Mouse (Mus musculus): Measurements from ENCODE around the gene Vps45.
"Not testable (repeated sequence)": the region's sequence is repeated elsewhere in the genome, so short reads cannot be mapped to it uniquely, and the experiment has no call there.

Gene Vps45

DNA sequence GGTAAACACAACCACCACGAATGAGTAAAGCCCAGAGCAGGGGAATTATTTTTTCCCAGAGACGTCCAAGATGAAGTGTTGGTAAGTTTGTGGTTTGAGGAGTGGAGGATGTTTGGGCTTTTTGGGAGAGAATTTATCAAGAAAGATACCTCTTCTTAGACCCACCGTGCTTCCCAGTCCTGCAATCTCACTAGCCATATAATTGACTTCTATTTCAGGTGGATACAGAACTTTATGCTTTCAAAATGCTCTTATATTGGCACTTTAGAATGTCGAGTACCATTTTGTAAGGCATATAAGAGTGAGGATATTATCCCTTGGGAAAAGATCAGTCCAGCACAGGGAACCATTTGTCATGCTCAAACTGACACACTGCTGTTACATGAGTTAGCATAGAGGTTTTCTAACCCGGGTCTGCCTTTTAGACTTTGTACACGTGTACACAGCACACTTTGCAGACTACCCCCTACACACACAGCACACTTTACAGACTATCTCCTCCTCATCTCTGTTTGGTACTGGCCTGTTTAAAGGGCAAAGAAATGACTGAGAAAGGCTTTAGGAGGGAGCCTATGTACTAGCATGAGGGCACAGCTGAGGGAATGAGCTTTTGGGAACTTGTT, 61.7 kb downstream of the Vps45 start:
- no peak for DNase-seq (ENCODE audit: low spot score)

DNA sequence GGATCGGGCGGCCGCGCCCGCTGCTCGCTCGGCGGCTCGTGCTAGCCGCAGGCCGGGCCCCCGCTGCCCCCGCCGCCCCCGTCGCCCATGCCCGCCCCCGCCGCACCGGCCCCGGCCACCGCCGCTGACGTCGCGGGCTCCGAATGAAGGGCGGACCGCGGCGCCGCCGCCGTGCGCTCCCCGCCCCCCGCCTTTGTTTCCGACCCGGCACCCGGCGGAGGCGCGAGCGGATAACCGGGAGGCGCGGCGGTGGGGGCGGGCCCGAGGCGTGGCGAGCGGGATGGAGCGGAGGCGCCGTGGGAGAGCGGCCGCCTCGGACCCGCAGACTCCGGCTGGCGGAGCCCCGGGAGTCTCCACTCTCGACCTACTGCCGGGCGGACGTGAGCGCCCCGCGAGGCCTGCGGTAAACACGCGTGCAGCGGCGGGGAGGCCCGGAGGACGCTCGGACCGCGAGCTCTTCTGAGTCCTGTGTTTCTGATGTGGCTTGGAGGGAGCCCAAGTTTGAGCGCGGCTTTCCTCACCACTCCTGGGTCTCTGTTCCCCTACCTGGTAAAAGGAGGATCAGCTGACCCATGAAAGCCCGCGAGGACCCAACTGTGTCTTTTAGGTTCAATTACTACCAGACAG, 62.4 kb downstream of the Vps45 start, which contains the start of gene Plekho1:
TSS of gene Plekho1 (minus strand) at position 200 of the 627 bp plus-strand sequence.
- peak; percentile 35 for DNase-seq (ENCODE audit: low spot score)

GRCm38 (mm10) chr3:95994975-95995801, 63.1 kb downstream of the Vps45 start:
- DNase-seq (ENCODE audit: low spot score): peak; percentile 19

- DNase-seq (ENCODE audit: low spot score): no peak
Measured at GRCm38 (mm10) chr3:95994381-95994846, 63.9 kb downstream of the Vps45 start.

GRCm38 (mm10) chr3:95993881-95994280, 64.4 kb downstream of the Vps45 start:
- DNase-seq (ENCODE audit: low spot score): no peak

DNA sequence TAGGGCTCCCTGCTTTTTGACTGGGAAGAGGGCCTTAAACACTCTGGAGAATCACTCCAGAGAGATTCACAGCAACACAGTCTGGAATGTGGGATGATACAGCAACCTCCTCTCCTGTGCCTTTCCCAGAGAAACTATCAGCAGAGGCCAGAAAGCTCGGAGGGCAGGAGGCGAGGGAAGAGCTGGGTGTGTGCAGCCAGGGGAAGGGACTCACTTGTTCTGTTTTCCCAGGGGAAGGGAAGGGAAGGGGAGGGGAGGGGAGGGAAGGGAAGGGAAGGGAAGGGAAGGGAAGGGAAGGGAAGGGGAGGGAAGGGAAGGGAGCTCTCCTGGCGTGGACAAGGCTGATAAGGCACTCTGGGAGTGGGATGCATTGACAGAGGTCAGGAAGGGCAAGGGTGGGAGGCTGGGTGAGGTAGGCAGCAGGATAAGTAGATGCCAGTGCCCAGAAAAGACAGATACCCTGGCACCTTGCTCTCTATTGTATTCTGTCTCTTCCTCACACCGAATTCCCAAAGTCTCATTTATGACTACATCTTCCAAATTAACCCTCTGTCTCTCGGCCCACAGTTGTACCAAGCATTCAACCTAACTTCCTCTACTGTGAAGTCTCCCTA, 65.2 kb downstream of the Vps45 start:
- DNase-seq (ENCODE audit: low spot score): no peak

DNA sequence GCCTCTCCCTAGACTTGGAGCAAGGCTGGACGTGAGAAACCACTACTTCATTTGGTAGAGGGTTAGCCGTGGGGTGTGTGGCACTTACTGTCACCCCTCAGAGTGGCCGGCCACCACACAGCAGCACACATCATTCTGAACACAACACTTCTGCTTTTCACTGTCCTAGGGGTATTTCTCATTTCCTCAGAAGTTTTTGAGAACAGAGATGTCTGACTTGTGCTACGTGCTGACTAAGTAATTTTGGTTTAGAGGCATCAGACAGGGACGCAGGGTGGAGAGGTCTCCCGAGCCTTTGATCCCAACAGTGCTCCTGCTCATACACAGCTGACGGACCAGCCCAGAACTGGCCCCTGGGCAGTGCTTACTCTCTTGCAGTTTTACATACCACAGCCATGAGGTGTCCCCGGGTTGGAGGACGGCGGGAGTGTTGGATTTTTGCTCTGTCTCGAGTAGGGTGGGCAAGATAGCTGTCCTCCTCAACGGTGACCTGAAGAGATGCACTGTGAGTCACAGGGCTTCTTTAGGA, 67.8 kb downstream of the Vps45 start:
- no peak for DNase-seq (ENCODE audit: low spot score)

GRCm38 (mm10) chr3:95988969-95989368, 69.3 kb downstream of the Vps45 start:
- DNase-seq (ENCODE audit: low spot score): no peak

GRCm38 (mm10) chr3:95988138-95988537, 70.1 kb downstream of the Vps45 start:
- no peak for DNase-seq (ENCODE audit: low spot score)

DNA sequence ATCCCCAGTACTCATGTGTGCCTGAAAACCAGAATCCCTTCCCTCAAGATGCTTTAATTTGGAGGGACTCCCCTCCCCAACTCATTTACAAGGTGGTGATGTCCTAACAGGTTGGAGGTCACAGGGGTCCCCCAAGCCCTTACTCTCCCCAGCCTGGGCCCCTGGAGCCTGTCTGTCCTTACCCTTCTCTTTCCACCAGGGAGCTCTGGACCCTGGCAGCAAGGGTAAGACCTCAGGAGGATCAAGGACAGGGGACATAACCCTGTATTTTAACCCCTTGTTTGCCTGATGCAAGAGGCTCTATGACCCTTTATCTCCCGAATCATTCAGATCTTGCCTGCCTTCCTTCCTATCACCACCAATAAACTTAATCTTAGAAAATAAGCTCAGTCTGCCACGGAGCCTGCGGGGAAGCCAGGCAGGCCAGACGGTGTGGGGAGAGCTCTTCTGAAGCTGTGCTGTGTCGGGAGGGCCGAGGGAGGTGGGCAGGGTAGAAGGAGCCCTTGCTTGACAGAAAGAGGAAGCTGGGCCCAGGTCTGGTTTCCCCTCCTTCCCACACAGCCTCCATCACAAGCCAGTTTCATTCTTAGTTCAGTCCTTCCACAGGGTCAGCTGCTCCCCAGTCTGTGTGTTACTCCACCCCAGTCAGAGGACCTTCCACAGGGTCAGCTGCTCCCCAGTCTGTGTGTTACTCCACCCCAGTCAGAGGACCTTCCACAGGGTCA, 70.7 kb downstream of the Vps45 start:
- no peak for DNase-seq (ENCODE audit: low spot score)

DNA sequence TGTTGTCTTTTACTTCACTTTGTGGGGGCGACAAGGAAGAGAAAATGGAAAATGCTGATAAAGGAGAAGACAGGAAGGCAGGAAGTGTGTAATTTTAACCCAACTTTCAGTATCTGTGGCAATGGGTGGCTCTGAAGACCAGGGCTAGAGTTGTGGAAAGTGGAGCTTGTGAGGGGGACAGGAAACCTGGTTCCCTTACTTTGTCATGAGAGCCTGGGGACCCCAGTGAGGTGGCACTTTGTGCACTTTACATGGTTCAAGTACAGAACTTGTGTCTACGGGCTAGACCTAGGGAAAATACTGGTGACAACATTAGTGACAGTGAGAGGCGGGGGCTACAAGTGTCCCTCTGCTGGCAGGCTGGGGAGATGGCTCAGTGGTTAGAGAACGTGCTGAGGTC, 71.3 kb downstream of the Vps45 start:
- DNase-seq (ENCODE audit: low spot score): peak; percentile 15

DNA sequence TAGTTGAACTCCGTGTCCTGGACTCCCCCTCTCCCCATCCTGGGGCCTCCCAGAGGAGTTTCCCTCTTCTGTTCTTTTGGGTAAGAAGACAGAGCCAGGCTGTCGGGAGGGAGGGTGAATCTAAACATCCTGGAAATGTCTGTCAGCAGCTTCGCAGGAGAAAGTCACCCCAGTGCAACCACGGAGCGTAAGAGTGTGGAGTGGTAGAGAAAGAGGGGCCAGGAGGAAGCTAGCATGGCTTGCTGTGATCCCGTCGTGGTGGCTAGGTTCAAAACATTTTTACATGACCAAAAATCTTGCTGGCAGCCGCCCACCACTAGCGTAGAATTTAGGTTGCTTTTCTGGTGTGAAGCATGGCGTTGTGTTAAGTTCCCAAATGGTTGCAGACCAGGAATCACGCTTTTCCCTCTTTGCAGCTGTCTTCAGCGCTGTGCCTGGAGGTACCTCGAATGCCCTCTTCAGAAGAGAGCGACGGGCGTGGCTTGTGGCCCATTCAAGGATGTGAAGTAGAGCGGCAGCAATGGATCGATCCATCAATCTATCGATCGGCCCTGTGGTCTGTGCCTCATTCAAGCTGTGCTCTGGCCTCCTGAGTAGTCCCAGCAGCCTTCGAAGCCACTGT, 72.2 kb downstream of the Vps45 start:
- peak; percentile 41 for DNase-seq (ENCODE audit: low spot score)

DNA sequence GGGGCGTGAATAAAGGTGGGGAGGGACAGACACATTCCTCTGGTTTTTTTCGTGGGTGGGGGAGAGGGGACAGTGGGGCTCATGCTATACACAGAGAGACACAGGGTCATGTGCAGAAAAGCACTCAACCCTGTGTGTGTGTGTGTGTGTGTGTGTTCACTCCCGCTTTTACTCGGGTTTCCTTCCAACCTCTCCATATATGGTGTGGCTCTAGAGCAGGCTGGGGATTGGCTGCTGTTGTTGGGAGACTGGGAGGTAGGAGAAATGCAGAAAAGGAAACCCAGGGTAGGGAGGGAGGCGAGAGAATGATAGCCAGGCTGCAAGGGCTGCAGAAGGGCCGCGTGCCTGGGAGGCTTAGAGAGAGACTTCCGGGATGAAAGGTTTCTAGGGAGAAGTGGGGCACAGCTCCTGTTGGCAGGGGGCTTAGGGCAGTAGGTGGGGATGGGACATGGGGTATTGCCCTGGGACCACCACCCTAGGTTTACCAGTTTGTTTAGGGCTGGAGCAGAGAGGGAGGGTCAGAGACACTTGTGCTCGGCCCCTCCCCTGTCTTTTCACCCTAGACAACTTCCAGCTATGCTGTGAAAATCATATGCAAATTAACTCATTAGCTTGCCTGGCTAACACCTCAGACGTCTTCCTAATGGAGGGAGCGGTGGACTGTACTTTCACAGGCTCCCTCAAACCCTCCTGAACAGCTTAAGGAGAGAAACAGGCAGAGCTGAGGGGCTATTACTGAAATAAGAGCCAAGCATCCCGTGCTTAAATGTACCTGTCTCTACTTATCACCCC, 72.9 kb downstream of the Vps45 start:
- DNase-seq (ENCODE audit: low spot score): no peak

GRCm38 (mm10) chr3:95982129-95982528, 76.1 kb downstream of the Vps45 start:
- DNase-seq (ENCODE audit: low spot score): no peak

GRCm38 (mm10) chr3:95980276-95980970, 77.8 kb downstream of the Vps45 start:
- DNase-seq (ENCODE audit: low spot score): no peak

DNA sequence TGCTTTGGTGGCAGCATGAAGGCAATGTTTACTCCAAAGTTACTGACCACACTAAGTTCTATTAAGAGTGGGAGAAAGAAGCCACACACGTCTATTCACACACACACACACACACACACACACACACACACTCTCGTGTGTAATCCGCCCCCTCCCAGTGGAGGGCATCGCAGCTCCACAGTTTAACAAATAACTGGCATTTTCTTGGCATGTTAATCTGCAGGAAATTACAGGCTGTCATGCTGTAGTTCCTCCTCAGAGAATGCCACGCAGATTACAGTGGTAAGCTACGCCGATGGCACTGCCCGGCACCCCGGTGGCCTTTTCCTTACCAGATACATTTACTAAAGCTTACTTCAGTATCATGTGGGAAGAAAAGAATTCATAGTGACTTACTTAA, 80.0 kb downstream of the Vps45 start:
- no peak for DNase-seq (ENCODE audit: low spot score)

DNA sequence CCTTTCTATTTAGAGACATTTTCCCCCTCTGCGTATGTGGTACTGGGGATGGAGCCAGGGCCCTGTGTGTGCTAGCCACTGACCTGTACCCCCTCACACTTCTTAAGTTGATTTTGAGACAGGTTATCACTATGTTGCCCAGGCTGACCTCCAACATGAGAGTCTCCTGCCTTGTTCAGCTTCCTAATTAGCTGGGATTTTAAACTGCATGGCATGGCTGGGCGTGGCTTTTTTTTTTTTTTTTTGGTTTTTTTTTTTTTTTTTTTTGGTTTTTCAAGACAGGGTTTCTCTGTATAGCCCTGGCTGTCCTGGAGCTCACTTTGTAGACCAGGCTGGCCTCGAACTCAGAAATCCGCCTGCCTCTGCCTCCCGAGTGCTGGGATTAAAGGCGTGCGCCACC, 80.7 kb downstream of the Vps45 start:
- not testable (repeated sequence) for DNase-seq (ENCODE audit: low spot score)

DNA sequence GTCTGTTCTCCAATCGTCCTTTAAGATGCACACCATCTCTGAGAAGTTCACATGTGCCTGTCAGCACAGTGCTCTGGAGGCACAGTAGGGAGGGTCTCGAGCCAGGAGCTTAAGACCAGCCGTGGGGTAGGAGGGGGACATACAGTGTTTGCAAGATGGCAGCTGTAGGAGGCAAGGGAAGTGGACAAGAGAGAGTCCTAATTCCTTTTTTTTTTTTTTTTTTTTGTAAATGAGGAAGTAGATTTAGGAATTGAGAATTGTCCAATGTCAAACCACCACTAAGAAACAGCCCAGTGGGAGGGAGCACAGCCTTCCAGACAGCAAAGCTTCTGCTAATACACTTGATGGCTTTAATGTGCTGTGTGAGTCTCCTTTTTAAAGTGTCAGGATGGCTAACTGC, 81.2 kb downstream of the Vps45 start:
- no peak for DNase-seq (ENCODE audit: low spot score)

DNA sequence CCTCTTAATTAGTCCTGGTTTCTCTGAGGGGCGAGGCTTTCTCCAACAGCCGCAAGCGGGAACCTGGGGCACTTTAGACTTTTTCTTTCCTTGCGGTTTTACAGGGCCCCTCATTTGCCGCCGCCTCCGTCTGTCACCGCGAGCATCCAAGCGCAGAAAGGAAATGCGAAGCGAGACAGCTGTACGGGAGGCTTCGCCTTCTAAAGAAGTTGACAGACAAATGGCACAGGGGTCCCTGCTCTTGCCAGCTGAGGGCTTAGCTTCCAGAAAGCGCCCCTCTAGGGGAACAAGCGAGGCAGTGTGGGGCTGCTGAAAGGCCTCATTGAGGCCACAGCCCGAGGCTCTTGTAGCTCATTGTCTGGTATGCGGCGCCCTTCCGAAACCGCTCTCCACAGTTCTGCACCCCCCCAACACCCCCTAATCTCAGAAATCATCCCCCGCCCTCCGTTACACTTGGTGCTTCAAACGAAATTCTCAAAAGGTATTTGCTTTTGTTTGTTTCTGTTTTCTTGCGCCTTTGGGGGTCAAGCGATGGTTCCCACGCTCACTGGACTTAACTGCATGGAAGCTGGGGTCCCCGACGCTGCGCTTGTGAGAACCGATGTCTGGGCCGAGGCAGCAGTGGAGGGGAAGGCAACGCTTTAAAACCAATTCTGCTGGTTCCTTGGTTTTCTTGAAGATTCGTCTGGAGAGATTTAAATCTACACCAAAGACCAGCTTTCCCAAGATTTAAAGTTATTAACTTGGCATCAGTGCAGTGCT, 85.2 kb downstream of the Vps45 start:
- DNase-seq (ENCODE audit: low spot score): peak; percentile 67

All from T-cell, adult 2 months (primary cell).